Mouse (Mus musculus) heart, embryonic 10.5 days (tissue): ENCODE measurements around the gene Heg1. TPM values are rescaled to one million over a fixed set of nuclear protein-coding genes. Genes with fewer than 3 reads are reported as not detected.

ENCODE experiments used
- DNase-seq: peaks from one replicate; pipeline ENCODE4 v3.0.0-alpha.2; 2017; ENCODE audit warnings: low spot score
- H3K27ac ChIP-seq: fragments of 300-500 bp; sonication (generic); 2 replicates; pipeline ENCODE4 v1.5.1; 2016; ENCODE audit warnings: mild to moderate bottlenecking
- H3K27me3 ChIP-seq: fragments of 300-500 bp; sonication (generic); 2 replicates; pipeline ENCODE4 v1.6.1; 2016; ENCODE audit warnings: mild to moderate bottlenecking; ENCODE audit not compliant: poor library complexity, insufficient read depth, severe bottlenecking
- H3K36me3 ChIP-seq: fragments of 300-500 bp; sonication (generic); 2 replicates; pipeline ENCODE4 v1.6.1; 2016; ENCODE audit warnings: mild to moderate bottlenecking, moderate library complexity
- H3K4me1 ChIP-seq: fragments of 300-500 bp; sonication (generic); 2 replicates; pipeline ENCODE4 v1.6.1; 2016; ENCODE audit warnings: mild to moderate bottlenecking
- H3K4me3 ChIP-seq: fragments of 300-500 bp; sonication (generic); 2 replicates; pipeline ENCODE4 v1.5.1; 2016; ENCODE audit warnings: mild to moderate bottlenecking, moderate library complexity
- H3K9me3 ChIP-seq: fragments of 300-500 bp; sonication (generic); 2 replicates; pipeline ENCODE4 v1.6.1; 2016; ENCODE audit warnings: mild to moderate bottlenecking, moderate library complexity
- WGBS: fragments of 180-500 bp; shearing (Covaris S2); methylation state at CpG from one replicate; pipeline ENCODE4 v1.1.7; 2016; 5-methylcytosine and 5-hydroxymethylcytosine counted together
- polyA plus RNA-seq: library from polyadenylated mRNA; unstranded; fragments of >200 nt; fragmentation: Nextera tagmentation; extraction: Ambion mirVana; gene quantifications from 2 replicates; pipeline ENCODE4 v1.2.1, GENCODE M21; 2016

Gene Heg1
- polyA plus RNA-seq, 1 experiment from 2014 or later, result 26.3 TPM

GRCm38 (mm10) chr16:33760542-33760941, 76.4 kb downstream of the Heg1 start:
- Histone ChIP-seq H3K27ac (no peak overlapping the region), H3K27me3 (no peaks in the 10 kb centered on the region), H3K36me3 (peaks cover 61% of the 10 kb centered on the region), H3K9me3 (no peaks in the 10 kb centered on the region), H3K4me1 (peaks cover 6% of the 10 kb centered on the region; the same call in 1 of the 2 replicates), H3K4me3 (no peak overlapping the region)
- DNase-seq, result no peak
- 22% methylated on average over 5 of the region's 5 CpGs for WGBS

GRCm38 (mm10) chr16:33760996-33761395, 76.8 kb downstream of the Heg1 start:
- Histone ChIP-seq H3K27ac (no peak overlapping the region), H3K4me1 (peaks cover 6% of the 10 kb centered on the region; the same call in 1 of the 2 replicates), H3K9me3 (no peaks in the 10 kb centered on the region), H3K27me3 (no peaks in the 10 kb centered on the region), H3K36me3 (peaks cover 56% of the 10 kb centered on the region), H3K4me3 (no peak overlapping the region)
- 63% methylated on average over 11 of the region's 11 CpGs for WGBS
- no peak for DNase-seq

GRCm38 (mm10) chr16:33764501-33765193, 80.5 kb downstream of the Heg1 start:
- WGBS, result 82% methylated on average over 12 of the region's 12 CpGs
- Histone ChIP-seq H3K4me1 (peaks cover 6% of the 10 kb centered on the region; the same call in 1 of the 2 replicates), H3K4me3 (no peak overlapping the region), H3K36me3 (peaks cover 49% of the 10 kb centered on the region), H3K27ac (no peak overlapping the region), H3K27me3 (no peaks in the 10 kb centered on the region), H3K9me3 (no peaks in the 10 kb centered on the region)
- no peak for DNase-seq

- no peaks in the 10 kb centered on the region for H3K9me3 ChIP-seq
- H3K27me3 ChIP-seq, result no peaks in the 10 kb centered on the region
- peaks cover 6% of the 10 kb centered on the region; the same call in 1 of the 2 replicates for H3K4me1 ChIP-seq
- WGBS, result 88% methylated on average over 2 of the region's 2 CpGs
- H3K4me3 ChIP-seq, result no peak overlapping the region
- DNase-seq, result no peak
- H3K36me3 ChIP-seq, result peaks cover 48% of the 10 kb centered on the region
- H3K27ac ChIP-seq, result no peak overlapping the region
These were observed 81.3 kb downstream of the Heg1 start for GRCm38 (mm10) chr16:33765477-33765876.

GRCm38 (mm10) chr16:33766309-33766708, 82.1 kb downstream of the Heg1 start:
- WGBS, result 77% methylated on average over 12 of the region's 12 CpGs

GRCm38 (mm10) chr16:33766757-33767156, 82.6 kb downstream of the Heg1 start:
- no peak for DNase-seq
- no peak overlapping the region for H3K27ac ChIP-seq
- 0 out of 2 replicates have a peak, but pooled peaks cover 1% of the 10 kb centered on the region for H3K4me1 ChIP-seq
- H3K9me3 ChIP-seq, result no peaks in the 10 kb centered on the region
- H3K27me3 ChIP-seq, result no peaks in the 10 kb centered on the region
- no peak overlapping the region for H3K4me3 ChIP-seq
- peaks cover 35% of the 10 kb centered on the region for H3K36me3 ChIP-seq
- WGBS, result 57% methylated on average over 15 of the region's 15 CpGs

More at GRCm38 (mm10) chr16:33766309-33766708, 82.1 kb downstream of the Heg1 start:
- no peaks in the 10 kb centered on the region for H3K27me3 ChIP-seq
- DNase-seq, result no peak
- H3K4me3 ChIP-seq, result no peak overlapping the region
- peaks cover 6% of the 10 kb centered on the region; the same call in 1 of the 2 replicates for H3K4me1 ChIP-seq
- H3K9me3 ChIP-seq, result no peaks in the 10 kb centered on the region
- peaks cover 40% of the 10 kb centered on the region for H3K36me3 ChIP-seq
- H3K27ac ChIP-seq, result no peak overlapping the region

GRCm38 (mm10) chr16:33768491-33769278, 84.5 kb downstream of the Heg1 start:
- H3K9me3 ChIP-seq, result no peaks in the 10 kb centered on the region
- H3K27me3 ChIP-seq, result no peaks in the 10 kb centered on the region
- no peaks in the 10 kb centered on the region for H3K4me1 ChIP-seq
- WGBS, result 92% methylated on average over 3 of the region's 3 CpGs
- no peak for DNase-seq
- H3K36me3 ChIP-seq, result peaks cover 22% of the 10 kb centered on the region
- H3K27ac ChIP-seq, result no peak overlapping the region
- H3K4me3 ChIP-seq, result no peak overlapping the region

GRCm38 (mm10) chr16:33769848-33770247, 85.7 kb downstream of the Heg1 start:
- Histone ChIP-seq H3K9me3 (no peaks in the 10 kb centered on the region), H3K4me1 (no peaks in the 10 kb centered on the region), H3K27me3 (no peaks in the 10 kb centered on the region), H3K27ac (no peak overlapping the region), H3K4me3 (no peak overlapping the region), H3K36me3 (peaks cover 15% of the 10 kb centered on the region)
- DNase-seq, result no peak
- WGBS, result 81% methylated on average over 7 of the region's 7 CpGs

- Histone ChIP-seq H3K4me1 (peaks cover 3% of the 10 kb centered on the region; the same call in 1 of the 2 replicates), H3K4me3 (no peak overlapping the region), H3K9me3 (no peaks in the 10 kb centered on the region), H3K27ac (no peak overlapping the region), H3K36me3 (peaks cover 12% of the 10 kb centered on the region), H3K27me3 (no peaks in the 10 kb centered on the region)
- no peak for DNase-seq
- 91% methylated on average over 4 of the region's 4 CpGs for WGBS
These were observed 86.7 kb downstream of the Heg1 start for GRCm38 (mm10) chr16:33770778-33771454.

GRCm38 (mm10) chr16:33772809-33773208, 88.6 kb downstream of the Heg1 start:
- no peaks in the 10 kb centered on the region; the same call in 1 of the 2 replicates for H3K36me3 ChIP-seq
- 59% methylated on average over 5 of the region's 5 CpGs for WGBS

GRCm38 (mm10) chr16:33774972-33775371, 90.8 kb downstream of the Heg1 start:
- 67% methylated on average over 3 of the region's 3 CpGs for WGBS
- H3K27me3 ChIP-seq, result no peaks in the 10 kb centered on the region
- H3K27ac ChIP-seq, result no peak overlapping the region
- DNase-seq, result no peak
- no peaks in the 10 kb centered on the region for H3K36me3 ChIP-seq
- no peaks in the 10 kb centered on the region for H3K9me3 ChIP-seq
- H3K4me3 ChIP-seq, result no peak overlapping the region
- H3K4me1 ChIP-seq, result peaks cover 4% of the 10 kb centered on the region; the same call in 1 of the 2 replicates

More at GRCm38 (mm10) chr16:33772809-33773208, 88.6 kb downstream of the Heg1 start:
- Histone ChIP-seq H3K27ac (no peak overlapping the region), H3K4me1 (peaks cover 4% of the 10 kb centered on the region; the same call in 1 of the 2 replicates), H3K27me3 (no peaks in the 10 kb centered on the region), H3K4me3 (no peak overlapping the region), H3K9me3 (no peaks in the 10 kb centered on the region)
- DNase-seq, result no peak

GRCm38 (mm10) chr16:33775733-33776335, 91.7 kb downstream of the Heg1 start:
- H3K36me3 ChIP-seq, result no peaks in the 10 kb centered on the region
- H3K27ac ChIP-seq, result no peak overlapping the region
- WGBS, result 73% methylated on average over 1 of the region's 1 CpGs
- H3K27me3 ChIP-seq, result no peaks in the 10 kb centered on the region
- H3K4me3 ChIP-seq, result no peak overlapping the region
- no peaks in the 10 kb centered on the region for H3K9me3 ChIP-seq
- no peak for DNase-seq
- peaks cover 4% of the 10 kb centered on the region; the same call in 1 of the 2 replicates for H3K4me1 ChIP-seq
